Mouse (Mus musculus): Measurements from ENCODE around the gene Actr3b.

Gene Actr3b

DNA sequence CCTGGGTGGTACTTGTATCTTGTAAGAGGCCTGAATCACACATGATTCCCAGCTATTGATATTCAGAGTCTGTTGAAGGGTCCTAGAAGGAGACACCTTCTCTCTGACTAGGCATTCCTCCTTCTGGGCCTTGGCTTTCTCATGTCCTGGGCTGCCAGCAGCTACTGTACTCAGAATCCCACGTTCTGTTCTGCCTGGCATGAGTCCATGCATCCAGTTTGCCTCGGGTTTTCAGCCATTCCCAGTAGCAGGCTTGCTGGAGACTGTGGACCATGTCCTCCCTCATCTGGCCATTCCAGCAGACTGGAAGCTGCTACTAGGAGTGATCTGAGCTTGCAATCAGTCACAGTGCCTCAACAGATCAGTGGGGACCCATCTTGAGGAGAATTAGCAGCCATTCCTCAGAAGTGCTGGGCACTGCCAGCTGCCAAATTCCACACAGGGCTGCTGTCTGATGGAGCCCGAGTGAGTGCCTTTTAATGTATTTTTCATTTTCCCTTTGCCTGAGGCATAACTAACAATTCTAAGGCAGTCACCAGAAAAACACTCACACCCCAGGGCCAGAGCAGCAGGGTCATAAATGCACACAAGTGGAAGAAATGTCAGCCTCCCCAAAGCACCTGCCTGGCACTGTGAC lies 130.1 kb downstream of the Actr3b start:
- DNase-seq (ENCODE audit: low spot score) = no peak

GRCm38 (mm10) chr5:25891321-25891720 lies 131.5 kb downstream of the Actr3b start:
- DNase-seq (ENCODE audit: low spot score) = no peak

Measured in lung, postnatal 25 days (tissue).